Mouse (Mus musculus): ENCODE results near the gene Stac3.

Stac3 gene

DNA sequence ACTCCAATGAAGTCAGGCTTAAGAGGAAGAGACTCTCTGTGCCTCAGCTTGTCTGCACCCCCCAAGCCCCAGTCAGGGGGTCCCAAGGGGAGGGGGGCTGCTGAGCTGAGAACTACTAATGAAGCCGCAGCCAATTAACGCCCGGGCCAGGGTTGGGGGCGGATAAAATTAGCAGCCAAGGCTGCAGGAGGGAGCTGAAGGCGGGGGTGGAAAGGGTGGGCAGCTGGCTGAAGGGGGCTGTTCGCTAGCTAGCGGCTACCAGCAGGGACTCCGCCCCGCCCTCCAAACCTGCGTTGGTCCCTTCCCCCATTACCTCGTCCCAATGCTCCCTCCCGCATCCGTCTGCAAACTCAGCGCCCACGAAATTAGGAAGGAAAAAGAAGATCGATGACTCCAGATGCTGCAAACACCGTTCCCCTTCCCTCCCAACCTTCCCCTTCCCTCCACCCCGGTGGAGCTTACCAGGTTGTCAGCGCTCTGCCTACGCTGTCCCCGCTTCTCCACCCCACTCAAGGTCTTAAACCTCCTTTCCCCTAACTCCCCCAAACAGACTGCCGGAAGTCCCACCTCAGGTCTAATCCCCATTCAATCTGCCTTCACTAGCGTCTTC is 23.3 kb downstream of the Stac3 start:
- no peak for DNase-seq (ENCODE audit: low spot score)

DNA sequence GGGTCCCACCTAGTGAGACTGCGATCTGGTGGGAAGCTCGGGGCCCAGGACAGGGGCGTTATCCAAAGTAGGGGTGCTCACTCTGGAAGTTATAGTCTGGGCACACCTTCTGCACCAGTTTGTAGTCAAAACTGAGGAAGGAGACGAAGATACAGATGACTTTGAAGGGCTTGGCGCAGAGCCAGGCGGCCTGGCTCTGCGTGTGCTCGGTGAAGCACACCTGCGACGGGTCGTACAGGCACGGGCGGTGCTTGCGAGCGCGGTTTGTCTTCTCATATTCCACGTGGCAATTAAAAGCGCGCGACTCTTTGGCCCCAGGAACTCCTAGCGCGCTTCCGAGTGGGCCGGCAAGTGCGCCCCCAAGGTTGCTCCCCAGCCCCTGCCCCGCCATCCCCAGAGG is 24.6 kb downstream of the Stac3 start:
- DNase-seq (ENCODE audit: low spot score) = no peak

- no peak for DNase-seq (ENCODE audit: low spot score)
Observed at GRCm38 (mm10) chr10:127526681-127527080, 25.2 kb downstream of the Stac3 start.

- DNase-seq (ENCODE audit: low spot score) = no peak
Observed at GRCm38 (mm10) chr10:127527481-127527880, 26.0 kb downstream of the Stac3 start.

- no peak for DNase-seq (ENCODE audit: low spot score)
Observed at GRCm38 (mm10) chr10:127530945-127531344, 29.5 kb downstream of the Stac3 start.

GRCm38 (mm10) chr10:127531548-127531947 is 30.1 kb downstream of the Stac3 start:
- DNase-seq (ENCODE audit: low spot score) = no peak

DNA sequence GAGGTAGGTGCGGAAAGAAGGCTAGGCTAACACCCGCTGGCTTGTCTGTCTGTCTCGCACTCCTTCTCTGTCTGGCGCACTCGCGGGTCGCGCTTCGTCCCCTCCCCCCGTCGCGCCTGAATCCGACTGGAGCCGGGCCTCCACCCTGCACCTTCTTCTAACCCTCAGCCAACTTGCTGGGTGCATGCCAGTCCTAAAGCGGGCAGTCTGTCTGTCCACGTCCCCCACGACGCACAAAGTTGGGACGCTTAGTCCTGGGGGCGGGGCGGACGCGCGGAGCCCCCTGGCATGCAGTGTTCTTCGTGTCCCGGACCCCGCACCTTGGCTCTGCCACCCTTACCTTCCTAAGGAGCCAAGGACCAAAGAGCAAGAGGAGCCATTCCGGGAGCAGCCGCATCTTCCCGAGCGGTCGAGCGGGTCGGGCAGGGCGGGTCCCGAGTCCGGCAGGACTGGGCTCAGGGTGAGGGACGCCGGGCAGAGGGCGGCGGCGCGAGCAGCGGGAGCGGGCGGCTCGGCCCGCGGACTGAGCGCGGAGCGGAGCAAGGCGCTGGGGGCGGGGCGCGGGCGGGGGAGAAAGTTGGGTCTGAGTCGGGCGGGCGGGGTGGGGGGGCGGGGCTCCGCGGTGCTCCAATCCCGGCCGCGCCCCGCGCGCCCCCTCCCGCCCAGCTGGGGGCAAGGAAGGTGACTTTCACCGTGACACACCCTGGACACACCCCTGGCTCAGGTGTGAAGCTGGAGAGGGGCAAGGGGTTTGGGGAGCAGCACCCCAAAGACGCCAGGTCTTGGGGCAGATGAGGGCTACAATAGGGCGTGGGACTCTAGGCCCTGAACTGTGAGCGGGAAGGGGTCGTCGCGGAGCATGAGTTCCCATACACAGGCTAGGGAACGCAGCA is 32.8 kb downstream of the Stac3 start, which contains the start of gene Nxph4:
Gene Nxph4, minus strand, starts transcription at position 524 of the 893 bp plus-strand sequence.
- DNase-seq (ENCODE audit: low spot score) = no peak

GRCm38 (mm10) chr10:127534929-127535384 is 33.5 kb downstream of the Stac3 start:
- no peak for DNase-seq (ENCODE audit: low spot score)

- DNase-seq (ENCODE audit: low spot score) = peak; percentile 29
Observed at GRCm38 (mm10) chr10:127536586-127537314, 35.3 kb downstream of the Stac3 start.

DNA sequence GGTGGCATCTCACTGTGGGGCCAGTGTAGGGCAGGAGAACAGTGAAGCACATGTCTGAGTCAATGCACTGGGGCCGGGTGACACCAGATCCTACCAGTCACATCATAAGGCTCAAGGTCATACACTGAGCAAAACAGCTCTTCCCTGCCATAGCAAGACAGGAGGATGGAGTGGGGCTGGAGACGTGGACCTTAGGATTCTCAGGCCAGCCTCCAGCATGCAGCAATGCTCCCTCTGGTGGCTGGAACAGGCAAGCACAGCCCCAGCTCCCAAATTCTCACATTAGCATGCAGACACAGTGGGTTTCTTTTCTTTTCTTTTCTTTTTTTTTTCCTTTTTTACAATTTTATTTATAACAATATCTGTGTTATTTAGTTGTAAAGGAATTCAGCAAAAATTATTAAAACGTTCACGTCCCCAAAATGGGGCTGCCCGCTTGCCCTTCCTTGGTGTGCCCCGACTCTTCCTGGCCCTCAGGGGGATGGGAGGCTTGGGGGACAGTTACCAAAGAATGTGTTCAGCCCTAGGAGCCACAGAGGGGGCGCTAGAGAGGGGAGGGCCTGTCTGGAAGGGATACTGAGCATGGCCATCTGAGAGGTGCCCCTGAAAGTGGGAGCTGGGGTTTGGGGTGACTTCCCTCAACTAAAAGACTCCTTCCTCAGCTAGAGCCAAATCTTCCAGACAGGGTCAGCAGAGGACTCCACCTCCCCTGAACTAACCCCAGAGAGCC is 36.5 kb downstream of the Stac3 start:
- peak; percentile 79 for DNase-seq (ENCODE audit: low spot score)

- no peak for DNase-seq (ENCODE audit: low spot score)
Observed at GRCm38 (mm10) chr10:127541510-127541909, 40.0 kb downstream of the Stac3 start.

- no peak for DNase-seq (ENCODE audit: low spot score)
Observed at GRCm38 (mm10) chr10:127542084-127542483, 40.6 kb downstream of the Stac3 start.

DNA sequence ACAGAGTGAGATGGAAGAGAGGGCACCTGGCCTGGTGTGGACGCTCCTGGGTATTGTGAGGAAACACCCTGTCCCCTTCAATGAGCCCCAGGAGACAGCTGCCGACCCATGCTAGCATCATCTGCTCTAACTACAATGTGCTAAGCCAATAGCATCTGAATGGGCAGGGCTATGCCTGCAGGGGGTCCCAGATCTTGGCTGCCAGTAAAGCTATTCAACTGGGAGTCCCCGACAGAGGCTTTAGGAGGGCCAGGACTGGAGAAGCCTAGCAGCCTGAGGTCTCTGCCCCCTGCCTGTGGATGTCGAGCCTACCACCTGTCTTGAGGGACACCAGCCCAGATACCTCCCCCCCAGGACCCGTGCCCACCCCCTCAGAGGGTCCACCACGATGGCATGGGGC is 41.2 kb downstream of the Stac3 start:
- no peak for DNase-seq (ENCODE audit: low spot score)

- DNase-seq (ENCODE audit: low spot score) = no peak
Observed at GRCm38 (mm10) chr10:127543916-127544315, 42.4 kb downstream of the Stac3 start.

DNA sequence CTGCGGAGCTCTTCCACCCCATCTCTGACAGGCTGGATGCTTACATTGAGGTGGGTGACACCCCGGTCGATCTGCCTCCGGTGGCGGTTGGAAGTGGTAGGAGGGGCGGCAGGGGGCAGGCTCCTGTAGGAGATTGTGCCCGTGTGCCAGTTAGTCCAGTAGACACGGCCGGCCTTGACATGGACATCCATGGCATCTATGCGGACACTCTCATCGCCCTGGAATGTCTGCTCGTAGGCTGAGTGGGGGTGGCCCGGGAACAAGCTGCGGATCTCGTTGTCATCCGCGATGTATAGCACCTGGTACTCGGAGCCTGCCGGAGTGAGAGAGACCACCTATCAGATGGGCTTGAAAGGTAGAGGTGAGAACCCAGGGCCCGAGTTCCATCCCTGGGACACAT is 42.9 kb downstream of the Stac3 start:
- no peak for DNase-seq (ENCODE audit: low spot score)

DNA sequence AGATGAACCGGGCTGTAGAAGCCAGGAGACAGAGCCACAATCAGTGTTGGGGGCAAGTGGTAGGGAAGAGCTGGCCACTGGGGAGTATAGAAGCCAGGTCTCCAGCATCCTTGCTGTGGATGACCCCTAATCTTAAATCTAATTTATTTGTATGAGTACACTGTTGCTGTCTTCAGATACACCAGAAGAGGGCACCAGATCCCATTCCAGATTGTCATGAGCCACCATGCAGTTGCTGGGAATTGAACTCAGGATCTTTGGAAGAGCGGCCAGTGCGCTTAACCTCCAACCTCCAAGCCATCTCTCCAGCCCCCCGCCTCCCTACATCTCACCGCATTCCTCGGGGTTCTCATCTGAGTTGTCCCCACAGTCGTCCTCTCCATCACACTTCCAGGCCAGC is 45.0 kb downstream of the Stac3 start:
- DNase-seq (ENCODE audit: low spot score) = no peak

DNA sequence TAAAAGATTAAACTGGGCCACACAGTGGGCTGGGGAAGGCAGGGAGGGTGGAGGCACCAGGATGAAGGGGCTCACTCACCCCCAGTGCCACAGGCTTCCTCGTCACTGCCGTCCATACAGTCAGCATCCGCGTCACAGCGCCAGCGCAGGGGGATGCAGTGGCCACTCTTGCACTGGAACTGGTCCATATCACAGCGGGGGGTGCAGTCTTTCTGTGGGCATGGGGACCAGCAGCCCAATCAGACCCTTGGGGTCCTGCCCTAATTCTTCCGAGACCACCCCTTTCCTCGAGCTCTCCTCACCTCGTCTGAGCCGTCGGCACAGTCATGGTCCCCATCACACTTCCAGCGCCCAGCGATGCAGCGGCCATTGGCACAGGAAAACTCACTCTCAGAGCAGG is 46.8 kb downstream of the Stac3 start:
- no peak for DNase-seq (ENCODE audit: low spot score)

- DNase-seq (ENCODE audit: low spot score) = no peak
Observed at GRCm38 (mm10) chr10:127549892-127550291, 48.4 kb downstream of the Stac3 start.

DNA sequence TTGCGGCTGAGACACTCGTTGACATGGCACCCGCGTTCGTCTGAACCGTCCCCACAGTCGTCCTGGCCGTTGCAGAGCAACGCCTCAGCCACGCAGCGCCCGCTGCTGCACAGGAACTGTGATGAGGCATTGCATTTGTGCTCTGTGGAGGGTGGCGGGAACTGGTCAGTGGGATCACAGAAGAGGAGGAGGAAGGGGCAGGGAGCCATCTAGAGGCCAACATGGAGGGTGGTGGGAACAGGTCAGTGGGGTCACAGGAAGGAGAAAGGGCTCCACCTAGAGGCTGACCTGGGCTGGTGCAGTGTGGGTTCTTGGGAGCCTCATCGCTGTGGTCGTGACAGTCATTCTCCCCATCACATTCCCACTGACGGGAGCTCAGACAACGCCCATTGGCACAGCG is 54.2 kb downstream of the Stac3 start:
- no peak for DNase-seq (ENCODE audit: low spot score)

DNA sequence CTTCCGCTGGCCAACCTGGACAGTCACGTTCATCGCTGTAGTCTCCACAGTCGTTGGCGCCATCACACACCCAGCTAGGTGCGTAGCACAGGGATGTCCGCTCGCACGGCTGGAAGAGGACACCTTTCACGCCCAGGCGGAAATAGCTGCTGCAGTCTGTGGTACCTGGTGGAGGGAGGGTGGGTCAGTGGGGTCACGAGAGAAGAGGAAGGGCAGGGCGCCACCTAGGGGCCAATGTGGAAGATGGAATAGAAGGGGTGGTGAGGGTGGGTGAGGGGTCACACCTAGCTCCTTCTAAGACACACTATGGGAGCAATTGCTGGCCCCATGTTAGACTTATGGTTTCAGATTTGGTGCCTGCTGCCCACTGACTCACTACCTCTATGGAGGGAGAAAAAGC is 55.9 kb downstream of the Stac3 start:
- no peak for DNase-seq (ENCODE audit: low spot score)
